Mouse (Mus musculus) heart, embryonic 12.5 days (tissue): Measurements from ENCODE around the gene Hacd2. TPM values are rescaled to one million over a fixed set of nuclear protein-coding genes. Genes with fewer than 3 reads are reported as not detected.

Source experiments
- ATAC-seq: fragments of 200-750 bp; cut with Nextera tagmentation; 2 replicates; pipeline ENCODE4 v1.8.0; 2017; ENCODE audit warnings: moderate TSS enrichment, moderate library complexity; ENCODE audit not compliant: insufficient number of reproducible peaks, low FRiP score
- H3K27ac ChIP-seq: fragments of 300-500 bp; sonication (generic); 2 replicates; pipeline ENCODE4 v1.5.1; 2016; ENCODE audit warnings: mild to moderate bottlenecking, moderate library complexity; ENCODE audit not compliant: poor library complexity, severe bottlenecking
- H3K27me3 ChIP-seq: fragments of 300-500 bp; sonication (generic); replicated peaks from 2 replicates; pipeline ENCODE4 v1.6.1; 2016; ENCODE audit warnings: mild to moderate bottlenecking, moderate library complexity
- H3K36me3 ChIP-seq: fragments of 300-500 bp; sonication (generic); 2 replicates; pipeline ENCODE4 v1.6.1; 2016; ENCODE audit warnings: mild to moderate bottlenecking, moderate library complexity
- H3K4me1 ChIP-seq: fragments of 300-500 bp; sonication (generic); replicated peaks from 2 replicates; pipeline ENCODE4 v1.6.1; 2016; ENCODE audit warnings: mild to moderate bottlenecking
- H3K4me2 ChIP-seq: fragments of 300-500 bp; sonication (generic); 2 replicates; pipeline ENCODE4 v1.6.1; 2016; ENCODE audit warnings: mild to moderate bottlenecking, moderate library complexity
- H3K4me3 ChIP-seq: fragments of 300-500 bp; sonication (generic); 2 replicates; pipeline ENCODE4 v1.5.1; 2016; ENCODE audit warnings: mild to moderate bottlenecking
- H3K9ac ChIP-seq: fragments of 300-500 bp; sonication (generic); 2 replicates; pipeline ENCODE4 v1.6.1; 2016; ENCODE audit warnings: mild to moderate bottlenecking, moderate library complexity
- H3K9me3 ChIP-seq: fragments of 300-500 bp; sonication (generic); replicated peaks from 2 replicates; pipeline ENCODE4 v1.6.1; 2016; ENCODE audit warnings: mild to moderate bottlenecking, moderate library complexity
- WGBS: fragments of 180-500 bp; shearing (Covaris S2); methylation state at CpG from one replicate; pipeline ENCODE4 v1.1.7; 2016; 5-methylcytosine and 5-hydroxymethylcytosine counted together
- polyA plus RNA-seq: library from polyadenylated mRNA; unstranded; fragments of >200 nt; fragmentation: Nextera tagmentation; extraction: Ambion mirVana; gene quantifications from 2 replicates; pipeline ENCODE4 v1.2.1, GENCODE M21; 2016

The Hacd2 gene
- polyA plus RNA-seq, 1 experiment from 2014 or later = 54.6 TPM

GRCm38 (mm10) chr16:35007361-35007760 lies 14.9 kb upstream of the Hacd2 start:
- Histone ChIP-seq H3K9ac (no peak overlapping the region), H3K4me1 (no peaks in the 10 kb centered on the region), H3K27ac (no peak overlapping the region), H3K36me3 (no peaks in the 10 kb centered on the region), H3K27me3 (0 out of 2 replicates have a peak, but pooled peaks cover 5% of the 10 kb centered on the region), H3K4me3 (no peak overlapping the region), H3K9me3 (no peaks in the 10 kb centered on the region), H3K4me2 (no peak overlapping the region)
- 53% methylated on average over 1 of the region's 1 CpGs for WGBS
- ATAC-seq = no peak

DNA sequence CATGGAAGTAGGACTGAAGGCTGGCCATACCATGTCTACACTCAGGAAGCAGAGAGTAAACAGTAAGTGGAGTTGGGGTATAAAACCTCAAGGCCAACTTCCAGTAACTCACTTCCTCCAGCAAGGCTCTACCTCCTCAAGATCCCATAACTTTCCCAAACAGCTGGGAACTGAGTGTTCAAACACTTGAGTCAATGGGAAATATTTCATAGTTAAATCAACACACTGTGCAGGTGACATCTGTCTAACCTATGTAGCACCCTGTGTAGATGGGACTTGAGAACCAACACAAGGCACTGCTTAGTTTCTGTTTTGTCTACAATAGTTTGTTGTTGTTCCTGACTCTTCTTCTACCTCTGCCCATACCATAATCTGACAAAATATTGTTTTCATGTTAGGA lies 13.8 kb upstream of the Hacd2 start:
- Histone ChIP-seq H3K9ac (no peak overlapping the region), H3K4me1 (no peaks in the 10 kb centered on the region), H3K36me3 (no peaks in the 10 kb centered on the region), H3K27me3 (0 out of 2 replicates have a peak, but pooled peaks cover 5% of the 10 kb centered on the region), H3K4me2 (no peak overlapping the region), H3K27ac (no peak overlapping the region), H3K4me3 (no peak overlapping the region), H3K9me3 (no peaks in the 10 kb centered on the region)
- no peak for ATAC-seq

DNA sequence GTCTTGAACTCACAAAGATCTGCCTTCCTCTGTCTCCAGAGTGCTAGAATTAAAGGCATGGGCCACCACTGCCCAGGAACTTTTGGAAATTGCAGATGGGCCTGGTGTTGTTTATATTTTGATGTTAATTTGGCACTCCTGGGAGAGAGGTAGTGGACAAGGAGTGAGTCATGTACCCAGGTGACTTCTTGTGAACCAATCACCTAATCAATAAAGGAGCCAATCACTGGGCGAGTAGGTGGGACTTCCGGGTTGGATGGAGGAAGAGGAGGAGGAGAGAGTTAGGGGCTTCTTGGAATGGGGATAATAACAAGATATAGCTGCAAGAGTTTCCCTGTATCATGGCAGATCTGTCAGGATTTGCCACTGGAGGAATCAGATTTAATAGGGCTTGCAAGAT lies 8.7 kb upstream of the Hacd2 start:
- ATAC-seq = no peak
- Histone ChIP-seq H3K4me2 (no peak overlapping the region), H3K9ac (no peak overlapping the region), H3K36me3 (no peaks in the 10 kb centered on the region), H3K9me3 (no peaks in the 10 kb centered on the region), H3K4me1 (no peaks in the 10 kb centered on the region), H3K4me3 (no peak overlapping the region), H3K27me3 (peaks cover 14% of the 10 kb centered on the region), H3K27ac (no peak overlapping the region)
- WGBS = 80% methylated on average over 2 of the region's 2 CpGs

DNA sequence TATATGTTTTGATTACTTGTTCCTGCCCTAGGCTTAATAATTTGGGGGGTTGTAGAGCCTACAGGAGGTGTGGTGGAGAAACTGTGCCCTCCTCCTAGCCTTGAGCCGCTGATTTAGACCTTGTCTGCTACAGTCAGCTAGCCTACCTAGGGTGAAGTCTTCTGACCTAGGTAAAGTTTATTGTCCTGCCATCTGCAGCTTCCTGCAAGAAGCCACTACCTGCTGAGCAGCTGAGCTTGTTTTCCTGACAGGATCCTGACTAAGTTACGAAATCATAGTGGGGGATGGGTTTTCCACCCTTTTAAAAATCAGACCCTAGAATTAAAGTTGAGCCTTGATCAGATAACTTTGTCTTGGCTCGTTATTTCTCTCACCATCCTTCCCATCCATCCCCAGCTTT lies 5.7 kb upstream of the Hacd2 start:
- ATAC-seq = no peak

GRCm38 (mm10) chr16:35018470-35018974 lies 3.7 kb upstream of the Hacd2 start:
- no peaks in the 10 kb centered on the region for H3K4me1 ChIP-seq
- H3K36me3 ChIP-seq = no peaks in the 10 kb centered on the region
- no peak overlapping the region for H3K9ac ChIP-seq
- H3K27me3 ChIP-seq = peaks cover 22% of the 10 kb centered on the region
- ATAC-seq = no peak
- H3K4me2 ChIP-seq = no peak overlapping the region
- no peaks in the 10 kb centered on the region for H3K9me3 ChIP-seq
- WGBS = 78% methylated on average over 1 of the region's 1 CpGs
- no peak overlapping the region for H3K4me3 ChIP-seq
- no peak overlapping the region for H3K27ac ChIP-seq

More for the DNA sequence above, 5.7 kb upstream of the Hacd2 start:
- no peaks in the 10 kb centered on the region for H3K4me1 ChIP-seq
- no peak overlapping the region for H3K9ac ChIP-seq
- no peak overlapping the region for H3K4me3 ChIP-seq
- H3K27ac ChIP-seq = no peak overlapping the region
- H3K27me3 ChIP-seq = peaks cover 22% of the 10 kb centered on the region
- 70% methylated on average over 3 of the region's 3 CpGs for WGBS
- no peak overlapping the region for H3K4me2 ChIP-seq
- H3K36me3 ChIP-seq = no peaks in the 10 kb centered on the region
- H3K9me3 ChIP-seq = no peaks in the 10 kb centered on the region

DNA sequence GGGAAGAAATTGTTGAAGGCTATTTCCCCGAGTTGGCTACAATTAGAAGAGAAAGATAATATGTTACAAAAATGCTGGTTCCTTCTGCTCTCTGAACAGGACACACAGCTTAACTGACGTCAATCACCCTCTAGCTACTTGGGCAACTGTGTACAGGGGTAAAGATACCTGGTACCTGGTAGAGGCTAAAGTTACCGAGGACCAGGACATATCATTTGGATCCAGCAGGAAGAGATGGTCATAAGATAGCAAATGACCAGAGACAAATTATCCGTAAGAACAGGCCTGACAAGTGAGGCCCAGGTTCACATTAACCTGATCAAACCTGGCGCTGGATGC lies 356 bp upstream of the Hacd2 start:
- Histone ChIP-seq H3K4me2 (peak overlapping the region; percentile 81), H3K27ac (no peak overlapping the region), H3K9ac (no peak overlapping the region), H3K4me3 (peak overlapping the region; percentile 70), H3K4me1 (no peaks in the 10 kb centered on the region; the same call in 1 of the 2 replicates), H3K36me3 (peaks cover 5% of the 10 kb centered on the region), H3K9me3 (no peaks in the 10 kb centered on the region), H3K27me3 (peaks cover 20% of the 10 kb centered on the region)
- ATAC-seq = peak; percentile 19; the same call in 1 of the 2 replicates
- 54% methylated on average over 5 of the region's 5 CpGs for WGBS

DNA sequence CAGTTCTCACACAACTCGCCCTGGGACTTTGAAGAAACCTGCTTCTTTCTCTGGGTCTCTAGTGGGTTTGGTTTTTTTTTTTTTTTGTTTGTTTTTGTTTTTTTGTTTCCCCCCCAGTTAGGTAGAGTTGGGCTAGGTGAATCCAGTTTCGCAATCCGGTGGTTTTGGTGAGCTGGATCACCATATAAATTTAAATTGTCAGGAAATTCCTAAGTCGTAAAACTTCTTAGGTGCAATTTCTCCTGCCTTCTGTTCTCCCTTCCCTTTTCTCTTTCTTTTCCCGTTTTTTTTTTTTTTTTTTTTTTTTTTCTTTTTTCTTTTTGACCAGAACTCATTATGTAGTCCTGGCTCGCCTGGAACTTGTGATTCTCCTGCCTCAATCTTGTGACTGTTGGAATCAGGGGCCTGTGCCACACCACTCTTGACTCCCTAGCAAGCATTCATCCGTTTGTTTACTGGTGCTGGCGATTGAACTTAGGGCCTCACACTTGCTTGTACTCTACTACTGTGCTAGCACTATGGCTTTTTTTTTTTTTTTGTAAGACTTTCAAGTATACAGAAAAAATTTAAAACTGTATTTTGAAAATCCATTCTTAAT lies 1.0 kb downstream of the Hacd2 start:
- H3K9ac ChIP-seq = peak overlapping the region; percentile 86
- peak overlapping the region; percentile 70 for H3K4me3 ChIP-seq
- WGBS = 9% methylated on average over 8 of the region's 8 CpGs
- H3K9me3 ChIP-seq = no peaks in the 10 kb centered on the region
- peaks cover 8% of the 10 kb centered on the region for H3K36me3 ChIP-seq
- H3K4me2 ChIP-seq = peak overlapping the region; percentile 81
- H3K27ac ChIP-seq = no peak overlapping the region
- ATAC-seq = no peak
- H3K4me1 ChIP-seq = no peaks in the 10 kb centered on the region; the same call in 1 of the 2 replicates
- H3K27me3 ChIP-seq = peaks cover 13% of the 10 kb centered on the region

- Histone ChIP-seq H3K27me3 (peaks cover 11% of the 10 kb centered on the region), H3K27ac (no peak overlapping the region), H3K9me3 (no peaks in the 10 kb centered on the region), H3K4me2 (no peak overlapping the region), H3K4me3 (no peak overlapping the region), H3K9ac (no peak overlapping the region), H3K4me1 (no peaks in the 10 kb centered on the region; the same call in 1 of the 2 replicates), H3K36me3 (peaks cover 17% of the 10 kb centered on the region)
- no peak for ATAC-seq
- WGBS = 79% methylated on average over 5 of the region's 5 CpGs
These were observed 2.1 kb downstream of the Hacd2 start for GRCm38 (mm10) chr16:35024300-35024699.

GRCm38 (mm10) chr16:35025347-35025746 lies 3.1 kb downstream of the Hacd2 start:
- H3K9ac ChIP-seq = no peak overlapping the region
- H3K27ac ChIP-seq = no peak overlapping the region
- peaks cover 21% of the 10 kb centered on the region for H3K36me3 ChIP-seq
- 0 out of 2 replicates have a peak, but pooled peaks cover 3% of the 10 kb centered on the region for H3K27me3 ChIP-seq
- ATAC-seq = no peak
- no peaks in the 10 kb centered on the region; the same call in 1 of the 2 replicates for H3K4me1 ChIP-seq
- WGBS = 94% methylated on average over 4 of the region's 4 CpGs
- no peaks in the 10 kb centered on the region for H3K9me3 ChIP-seq
- H3K4me2 ChIP-seq = no peak overlapping the region
- H3K4me3 ChIP-seq = no peak overlapping the region

DNA sequence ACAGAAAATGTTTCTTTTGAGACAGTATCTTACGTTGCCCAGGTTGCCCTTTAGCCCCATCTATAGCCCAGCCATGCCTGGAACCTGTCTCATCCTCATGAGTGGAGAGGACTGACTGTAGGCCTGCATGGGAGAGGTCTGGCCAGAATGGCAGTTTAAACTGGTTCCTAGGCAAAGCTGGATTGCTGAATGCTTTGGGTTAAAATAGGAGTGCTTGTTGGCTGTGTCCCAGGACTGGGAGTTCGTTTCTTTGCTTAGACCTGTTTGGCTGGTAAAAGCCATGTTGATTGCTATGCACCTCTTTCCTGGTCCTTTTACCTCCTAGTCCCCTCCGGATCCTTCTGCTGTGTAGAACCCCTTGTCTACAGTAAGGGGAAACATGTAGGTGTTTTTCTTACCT lies 11.0 kb downstream of the Hacd2 start:
- Histone ChIP-seq H3K27ac (no peak overlapping the region), H3K9me3 (no peaks in the 10 kb centered on the region), H3K4me2 (no peak overlapping the region), H3K9ac (no peak overlapping the region), H3K4me3 (no peak overlapping the region), H3K4me1 (peaks cover 11% of the 10 kb centered on the region), H3K27me3 (no peaks in the 10 kb centered on the region), H3K36me3 (peaks cover 26% of the 10 kb centered on the region)
- WGBS = 82% methylated on average over 3 of the region's 3 CpGs
- ATAC-seq = no peak

- H3K9me3 ChIP-seq = no peaks in the 10 kb centered on the region
- peaks cover 21% of the 10 kb centered on the region for H3K36me3 ChIP-seq
- no peaks in the 10 kb centered on the region for H3K27me3 ChIP-seq
- peaks cover 12% of the 10 kb centered on the region for H3K4me1 ChIP-seq
- no peak overlapping the region for H3K4me2 ChIP-seq
- H3K9ac ChIP-seq = no peak overlapping the region
- 70% methylated on average over 8 of the region's 8 CpGs for WGBS
- H3K4me3 ChIP-seq = no peak overlapping the region
- no peak for ATAC-seq
- no peak overlapping the region for H3K27ac ChIP-seq
These were observed 11.8 kb downstream of the Hacd2 start for GRCm38 (mm10) chr16:35033809-35034577.
